Mouse (Mus musculus) liver, embryonic 15.5 days (tissue): Measurements from ENCODE around the gene Gabbr2. TPM values are rescaled to one million over a fixed set of nuclear protein-coding genes. Genes with fewer than 3 reads are reported as not detected.
"Not testable (repeated sequence)": the region's sequence is repeated elsewhere in the genome, so short reads cannot be mapped to it uniquely, and the experiment has no call there.

Experiments used
- ATAC-seq: fragments of 200-750 bp; cut with Nextera tagmentation; 2 replicates; pipeline ENCODE4 v1.8.0; 2017; ENCODE audit warnings: moderate number of reproducible peaks, mild to moderate bottlenecking, moderate library complexity; ENCODE audit not compliant: insufficient read depth
- H3K27ac ChIP-seq: fragments of 300-500 bp; sonication (generic); replicated peaks from 2 replicates; pipeline ENCODE4 v1.5.1; 2015; ENCODE audit warnings: mild to moderate bottlenecking, inconsistent platforms
- H3K27me3 ChIP-seq: fragments of 300-500 bp; sonication (generic); 2 replicates; pipeline ENCODE4 v1.6.1; 2015; ENCODE audit warnings: mild to moderate bottlenecking, inconsistent platforms
- H3K36me3 ChIP-seq: fragments of 300-500 bp; sonication (generic); replicated peaks from 2 replicates; pipeline ENCODE4 v1.6.1; 2015; ENCODE audit warnings: moderate library complexity, mild to moderate bottlenecking, inconsistent platforms
- H3K4me1 ChIP-seq: fragments of 300-500 bp; sonication (generic); replicated peaks from 2 replicates; pipeline ENCODE4 v1.6.1; 2015; ENCODE audit warnings: inconsistent platforms
- H3K4me2 ChIP-seq: fragments of 300-500 bp; sonication (generic); 2 replicates; pipeline ENCODE4 v1.6.1; 2015; ENCODE audit warnings: moderate library complexity, mild to moderate bottlenecking, inconsistent platforms
- H3K4me3 ChIP-seq: fragments of 300-500 bp; sonication (generic); replicated peaks from 2 replicates; pipeline ENCODE4 v1.5.1; 2015; ENCODE audit warnings: mild to moderate bottlenecking, inconsistent platforms
- H3K9ac ChIP-seq: fragments of 300-500 bp; sonication (generic); 2 replicates; pipeline ENCODE4 v1.6.1; 2015; ENCODE audit warnings: moderate library complexity, mild to moderate bottlenecking, inconsistent platforms
- H3K9me3 ChIP-seq: fragments of 300-500 bp; sonication (generic); replicated peaks from 2 replicates; pipeline ENCODE4 v1.6.1; 2016; ENCODE audit warnings: inconsistent platforms
- WGBS: fragments of 180-500 bp; shearing (Covaris S2); methylation state at CpG from one replicate; pipeline ENCODE4 v1.1.7; 2015; ENCODE audit warnings: mixed read lengths; ENCODE audit not compliant: insufficient replicate concordance; 5-methylcytosine and 5-hydroxymethylcytosine counted together
- polyA plus RNA-seq: library from polyadenylated mRNA; unstranded; fragments of >200 nt; fragmentation: Nextera tagmentation; extraction: Ambion mirVana; gene quantifications from 2 replicates; pipeline ENCODE4 v1.2.1, GENCODE M21; 2015

Gabbr2 gene
- polyA plus RNA-seq, 1 experiment from 2014 or later: 0.02 TPM

DNA sequence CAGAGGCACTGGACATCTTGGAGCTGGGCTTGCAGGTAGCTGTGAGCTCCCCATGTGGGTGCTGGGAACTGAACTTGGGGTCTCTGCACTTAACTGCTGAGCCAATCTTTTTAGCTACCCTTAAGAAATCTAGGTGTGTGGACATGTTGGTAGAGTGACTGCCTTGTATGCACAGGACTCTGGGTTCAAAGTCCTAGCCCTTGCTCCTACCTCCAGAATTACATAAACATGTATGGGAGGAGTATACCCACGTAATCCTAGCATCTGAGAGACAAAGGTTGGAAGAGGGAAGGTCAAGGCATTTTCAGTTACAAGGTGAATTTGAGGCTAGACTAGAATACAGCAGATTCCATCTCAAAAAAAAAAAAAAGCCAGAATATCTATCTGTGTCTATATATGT, 336.4 kb downstream of the Gabbr2 start:
- Histone ChIP-seq H3K36me3 (no peaks in the 10 kb centered on the region), H3K9ac (no peak overlapping the region), H3K4me3 (no peak overlapping the region), H3K4me2 (no peak overlapping the region), H3K27ac (no peak overlapping the region), H3K27me3 (peaks cover 33% of the 10 kb centered on the region), H3K9me3 (no peaks in the 10 kb centered on the region), H3K4me1 (peaks cover 9% of the 10 kb centered on the region)
- ATAC-seq: no peak
- 43% methylated on average over 1 of the region's 1 CpGs for WGBS

DNA sequence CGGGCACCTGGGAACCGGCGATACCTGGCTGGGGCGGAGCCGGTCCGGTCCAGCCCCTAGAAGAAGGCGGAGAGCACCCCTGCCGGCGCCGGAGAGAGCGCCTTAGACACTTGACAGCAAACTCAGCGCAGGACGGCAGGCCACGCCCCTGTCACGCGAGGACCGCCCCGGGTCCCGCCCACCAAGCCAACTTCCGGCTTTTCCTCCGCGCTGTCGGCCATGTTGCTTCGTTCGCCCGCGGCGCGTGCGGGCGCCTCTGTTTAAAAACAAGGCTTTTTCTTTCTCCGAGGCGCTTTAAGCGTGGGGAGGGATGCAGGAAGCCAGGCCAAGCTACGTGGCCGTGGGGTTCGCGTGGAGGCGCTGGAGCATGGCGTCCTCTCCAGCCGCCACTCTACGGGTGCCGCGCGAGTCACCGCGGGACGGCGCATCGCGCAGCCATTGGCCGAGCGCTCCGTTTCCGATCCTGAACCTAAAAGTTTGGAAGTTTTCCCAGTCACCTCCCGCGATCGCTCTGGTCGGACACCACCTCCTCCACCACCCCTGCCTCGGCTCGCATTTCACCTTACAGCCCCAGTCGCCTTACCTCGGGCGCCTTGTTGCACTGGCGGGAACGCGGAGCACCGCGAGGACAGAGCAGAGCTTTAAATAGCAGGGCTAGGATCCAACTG, 341.5 kb downstream of the Gabbr2 start, which contains the start of gene Tbc1d2:
Tbc1d2 (minus strand) TSS at position 124 of the 668 bp plus-strand sequence.
- ATAC-seq: peak; percentile 94
- Histone ChIP-seq H3K4me2 (peak within 1 kb of the TSS; percentile 96), H3K36me3 (no peaks in the 10 kb centered on the region), H3K27ac (peak within 1 kb of the TSS; percentile 72), H3K9ac (peak within 1 kb of the TSS; percentile 71), H3K4me1 (peaks cover 19% of the 10 kb centered on the region), H3K9me3 (no peaks in the 10 kb centered on the region), H3K27me3 (peaks cover 55% of the 10 kb centered on the region), H3K4me3 (peak within 1 kb of the TSS; percentile 78)
- WGBS: under 1% methylated on average over 69 of the region's 69 CpGs

DNA sequence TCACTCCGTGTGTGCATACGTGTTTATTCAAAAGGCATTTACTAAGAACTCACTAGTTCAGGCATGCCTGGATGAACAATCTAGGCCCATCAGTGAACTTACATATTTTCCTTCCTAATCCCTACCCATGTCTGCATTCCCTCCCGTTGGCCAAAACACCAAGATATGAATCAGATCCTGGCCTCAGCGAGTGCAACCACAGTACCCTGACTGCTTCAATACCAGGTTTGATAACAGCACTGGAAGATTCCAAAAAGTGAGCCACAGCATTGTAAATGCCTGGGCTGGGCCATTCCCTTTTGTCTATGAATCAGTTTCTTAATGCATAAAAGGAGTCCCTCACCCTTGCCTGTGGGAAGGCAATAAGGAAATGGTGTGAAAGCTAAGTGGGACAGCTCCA, 342.5 kb downstream of the Gabbr2 start:
- Histone ChIP-seq H3K9ac (no peak overlapping the region), H3K9me3 (no peaks in the 10 kb centered on the region)

DNA sequence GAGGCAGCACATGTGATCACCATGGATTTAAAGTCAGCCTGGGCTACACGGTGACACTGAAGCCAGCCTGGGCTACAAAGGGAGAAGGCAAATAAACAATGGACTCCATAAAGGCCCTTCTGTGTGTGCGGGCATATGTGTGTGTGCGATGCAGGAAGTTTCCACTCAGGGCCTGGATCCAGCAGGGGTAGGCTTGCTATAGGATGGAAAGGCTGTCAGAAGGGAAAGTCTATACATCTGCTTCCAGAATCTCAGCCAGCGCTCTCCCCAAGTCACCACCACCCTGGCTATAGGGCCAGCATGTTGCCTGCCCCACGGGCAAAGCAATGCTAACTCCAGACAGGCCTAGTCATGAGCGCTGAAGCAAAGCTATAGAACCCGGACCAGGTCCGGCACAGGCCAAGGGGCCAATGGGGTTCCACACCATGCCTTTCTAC, 348.0 kb downstream of the Gabbr2 start:
- H3K27ac ChIP-seq: no peak overlapping the region; the same call in 1 of the 2 replicates
- no peak overlapping the region for H3K4me3 ChIP-seq
- peaks cover 9% of the 10 kb centered on the region for H3K27me3 ChIP-seq
- H3K36me3 ChIP-seq: no peaks in the 10 kb centered on the region
- no peaks in the 10 kb centered on the region for H3K9me3 ChIP-seq
- H3K9ac ChIP-seq: no peak overlapping the region
- H3K4me1 ChIP-seq: peaks cover 9% of the 10 kb centered on the region; the same call in 1 of the 2 replicates
- H3K4me2 ChIP-seq: no peak overlapping the region
- WGBS: 57% methylated on average over 8 of the region's 8 CpGs
- ATAC-seq: no peak

More for the DNA sequence above, 342.5 kb downstream of the Gabbr2 start:
- H3K36me3 ChIP-seq: no peaks in the 10 kb centered on the region
- no peak overlapping the region for H3K27ac ChIP-seq
- peaks cover 55% of the 10 kb centered on the region for H3K27me3 ChIP-seq
- 41% methylated on average over 4 of the region's 4 CpGs for WGBS
- no peak for ATAC-seq
- H3K4me1 ChIP-seq: peaks cover 19% of the 10 kb centered on the region
- H3K4me2 ChIP-seq: peak overlapping the region; percentile 96
- peak overlapping the region; percentile 78 for H3K4me3 ChIP-seq

DNA sequence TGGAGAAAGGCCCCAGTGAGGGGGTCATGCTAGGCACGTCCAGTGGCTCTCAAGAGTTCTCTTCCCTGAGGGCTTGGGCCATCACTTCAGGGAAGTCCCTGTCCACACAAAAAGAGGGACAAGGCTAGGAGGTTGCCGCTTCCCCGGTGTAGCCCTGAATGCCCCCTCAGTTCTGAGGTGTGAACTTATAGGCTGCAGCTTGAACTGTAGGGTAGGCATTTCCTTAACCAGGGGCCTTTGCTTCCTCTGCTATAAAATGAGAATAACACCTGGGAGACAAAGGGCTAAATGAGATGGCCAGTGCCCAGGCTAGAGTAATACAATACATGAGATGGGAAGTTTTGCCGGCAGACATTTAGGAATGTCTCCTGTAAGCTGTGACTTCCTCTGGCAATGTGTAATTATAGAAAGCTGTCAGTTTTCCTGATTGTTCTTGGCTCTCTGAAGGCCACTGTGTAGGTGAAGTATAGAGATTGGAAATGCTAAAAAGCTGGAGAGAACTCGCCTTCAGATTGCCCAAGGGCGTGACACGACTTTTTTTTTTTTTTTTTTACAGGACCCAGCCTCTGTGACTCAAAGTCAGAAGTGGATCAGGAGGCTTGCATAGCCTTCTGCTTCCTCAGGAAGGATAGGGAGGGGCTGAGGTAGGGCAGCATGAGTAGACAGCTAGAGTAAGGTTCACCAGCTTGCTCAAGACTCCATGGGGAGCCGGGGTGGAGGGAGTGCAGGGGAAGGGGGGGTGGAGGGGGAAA, 348.6 kb downstream of the Gabbr2 start:
- Histone ChIP-seq H3K4me2 (no peak overlapping the region), H3K36me3 (no peaks in the 10 kb centered on the region), H3K9ac (no peak overlapping the region), H3K4me1 (peaks cover 9% of the 10 kb centered on the region; the same call in 1 of the 2 replicates), H3K27ac (peak overlapping the region; percentile 41; the same call in 1 of the 2 replicates), H3K9me3 (no peaks in the 10 kb centered on the region), H3K27me3 (peaks cover 3% of the 10 kb centered on the region; the same call in 1 of the 2 replicates), H3K4me3 (no peak overlapping the region)
- peak; percentile 63 for ATAC-seq
- WGBS: 35% methylated on average over 8 of the region's 8 CpGs

DNA sequence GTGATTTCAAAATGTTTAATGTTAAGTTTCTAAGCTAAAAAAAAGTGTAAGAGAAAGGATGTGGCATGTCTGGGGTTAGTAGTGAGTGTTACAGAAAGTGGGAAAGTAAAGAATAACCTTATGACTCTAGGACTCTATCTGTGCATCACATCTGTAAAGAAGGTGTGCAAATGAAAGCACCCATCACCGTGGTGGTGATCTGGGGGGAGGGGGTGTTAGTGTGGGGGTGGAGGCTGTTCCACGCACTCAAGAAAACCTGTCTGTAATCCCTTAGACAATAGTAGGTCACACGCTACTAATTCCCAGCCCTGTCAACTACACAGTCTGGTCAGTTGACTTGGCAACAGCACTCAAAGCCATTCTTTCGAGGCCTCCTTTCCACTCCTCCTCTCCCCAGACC, 350.4 kb downstream of the Gabbr2 start:
- WGBS: 62% methylated on average over 4 of the region's 4 CpGs
- ATAC-seq: no peak
- H3K4me1 ChIP-seq: peaks cover 14% of the 10 kb centered on the region
- H3K27me3 ChIP-seq: no peaks in the 10 kb centered on the region
- H3K9me3 ChIP-seq: no peaks in the 10 kb centered on the region
- H3K27ac ChIP-seq: no peak overlapping the region
- H3K36me3 ChIP-seq: no peaks in the 10 kb centered on the region
- H3K4me3 ChIP-seq: no peak overlapping the region
- no peak overlapping the region for H3K9ac ChIP-seq
- no peak overlapping the region for H3K4me2 ChIP-seq

DNA sequence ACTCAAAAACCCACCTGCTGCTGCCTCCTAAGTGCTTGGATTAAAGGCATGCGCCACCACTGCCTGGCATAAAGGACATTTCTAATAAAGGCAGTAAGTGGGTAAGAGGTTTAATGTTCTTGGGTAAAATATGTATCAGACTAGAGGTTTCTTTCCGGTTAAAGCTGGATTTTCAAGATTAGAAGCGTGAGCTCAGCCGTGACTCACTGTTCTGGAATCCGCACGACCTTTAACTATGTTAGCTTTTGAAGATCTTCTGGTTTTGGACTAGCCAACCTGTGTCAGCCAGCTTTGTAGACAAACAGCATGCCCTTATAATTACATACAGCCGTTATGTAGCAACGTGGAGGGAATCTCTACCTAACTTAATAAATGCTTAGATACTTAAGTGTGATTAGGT, 351.8 kb downstream of the Gabbr2 start:
- H3K9ac ChIP-seq: no peak overlapping the region
- no peaks in the 10 kb centered on the region for H3K27me3 ChIP-seq
- no peak overlapping the region for H3K27ac ChIP-seq
- WGBS: 71% methylated on average over 8 of the region's 8 CpGs
- no peak overlapping the region for H3K4me3 ChIP-seq
- no peak for ATAC-seq
- H3K4me1 ChIP-seq: peaks cover 25% of the 10 kb centered on the region
- no peaks in the 10 kb centered on the region for H3K36me3 ChIP-seq
- no peaks in the 10 kb centered on the region for H3K9me3 ChIP-seq
- H3K4me2 ChIP-seq: no peak overlapping the region

DNA sequence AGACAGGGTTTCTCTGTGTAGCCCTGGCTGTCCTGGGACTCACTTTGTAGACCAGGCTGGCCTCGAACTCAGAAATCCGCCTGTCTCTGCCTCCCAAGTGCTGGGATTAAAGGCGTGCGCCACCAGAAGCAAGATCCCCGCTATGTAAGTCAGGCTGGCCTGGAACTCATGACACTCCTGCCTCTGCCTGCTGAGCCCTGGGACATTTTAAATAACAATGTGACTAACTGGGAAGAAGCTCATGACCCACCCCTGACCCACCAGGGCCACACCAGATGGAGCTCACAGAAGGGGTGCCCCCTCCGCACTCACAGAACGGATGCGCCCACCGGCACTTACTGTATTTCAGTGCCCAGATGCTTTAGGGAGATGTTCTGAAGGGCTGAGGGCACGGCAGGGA, 354.4 kb downstream of the Gabbr2 start:
- ATAC-seq, H3K9me3 ChIP-seq, H3K4me3 ChIP-seq, H3K27ac ChIP-seq, H3K27me3 ChIP-seq, H3K9ac ChIP-seq, H3K36me3 ChIP-seq, H3K4me2 ChIP-seq: not testable (repeated sequence)
- 79% methylated on average over 10 of the region's 10 CpGs for WGBS
- peaks cover 20% of the 10 kb centered on the region for H3K4me1 ChIP-seq

DNA sequence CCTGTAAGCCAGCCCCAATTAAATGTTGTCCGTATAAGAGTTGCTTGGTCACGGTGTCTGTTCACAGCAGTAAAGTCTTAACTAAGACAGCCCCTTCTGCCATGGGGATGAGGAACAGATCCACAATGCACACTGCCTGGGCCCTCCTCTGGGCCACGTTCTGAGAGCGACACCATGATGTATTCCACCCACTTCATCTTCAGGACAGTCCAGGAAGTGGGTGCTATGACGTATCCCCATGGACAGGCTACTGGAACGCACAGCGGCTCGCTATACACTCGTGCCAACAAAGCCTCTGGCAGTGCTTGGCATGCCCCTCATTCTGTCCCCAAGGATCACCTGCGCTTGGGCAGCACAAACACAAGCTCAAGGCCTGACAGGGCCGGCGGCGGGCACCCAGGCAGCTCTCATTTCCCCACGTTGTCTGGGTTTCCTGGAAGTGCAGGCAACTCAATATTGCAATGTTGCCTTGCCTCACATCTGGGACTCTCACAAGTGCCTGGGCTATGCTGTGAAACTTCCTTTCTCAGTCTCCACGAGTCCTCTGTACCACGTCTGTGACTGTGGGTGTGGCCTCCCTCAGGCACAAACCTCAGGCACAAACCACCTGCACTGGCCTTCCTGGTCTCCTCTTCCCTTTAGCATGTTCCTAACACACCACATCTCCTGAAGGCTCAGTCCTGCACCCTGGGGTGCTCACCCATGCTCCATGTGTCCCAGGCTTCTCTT, 355.8 kb downstream of the Gabbr2 start:
- 65% methylated on average over 16 of the region's 16 CpGs for WGBS
- H3K36me3 ChIP-seq: no peaks in the 10 kb centered on the region

DNA sequence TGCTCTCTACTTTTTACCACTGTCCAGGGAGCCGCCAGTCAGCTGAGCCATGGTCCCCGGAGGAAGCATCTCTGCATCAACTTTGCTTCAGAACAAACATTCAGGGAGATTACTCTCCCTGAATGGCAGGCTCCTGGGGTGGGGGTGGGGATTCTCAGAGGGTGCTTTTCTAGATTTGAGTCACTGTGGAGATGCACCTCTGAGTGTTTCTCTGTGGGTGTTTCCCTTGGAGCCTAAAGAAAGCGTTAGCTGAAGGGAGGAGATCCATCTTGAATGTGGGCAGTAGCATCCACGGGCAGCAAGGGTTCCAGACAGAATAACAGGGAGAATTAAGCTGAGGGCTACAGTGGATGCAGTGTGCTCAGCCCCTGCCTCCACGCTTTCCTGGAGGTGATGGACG, 356.8 kb downstream of the Gabbr2 start:
- Histone ChIP-seq H3K9me3 (no peaks in the 10 kb centered on the region), H3K4me1 (peaks cover 43% of the 10 kb centered on the region), H3K27me3 (no peaks in the 10 kb centered on the region), H3K4me3 (no peak overlapping the region), H3K27ac (no peak overlapping the region), H3K4me2 (no peak overlapping the region), H3K9ac (no peak overlapping the region), H3K36me3 (no peaks in the 10 kb centered on the region)
- no peak for ATAC-seq
- WGBS: 60% methylated on average over 6 of the region's 6 CpGs

More for the DNA sequence above, 355.8 kb downstream of the Gabbr2 start:
- no peak for ATAC-seq
- H3K27me3 ChIP-seq: no peaks in the 10 kb centered on the region
- H3K4me2 ChIP-seq: no peak overlapping the region
- no peak overlapping the region for H3K4me3 ChIP-seq
- H3K9me3 ChIP-seq: no peaks in the 10 kb centered on the region
- H3K9ac ChIP-seq: no peak overlapping the region
- H3K27ac ChIP-seq: no peak overlapping the region
- H3K4me1 ChIP-seq: peaks cover 33% of the 10 kb centered on the region

DNA sequence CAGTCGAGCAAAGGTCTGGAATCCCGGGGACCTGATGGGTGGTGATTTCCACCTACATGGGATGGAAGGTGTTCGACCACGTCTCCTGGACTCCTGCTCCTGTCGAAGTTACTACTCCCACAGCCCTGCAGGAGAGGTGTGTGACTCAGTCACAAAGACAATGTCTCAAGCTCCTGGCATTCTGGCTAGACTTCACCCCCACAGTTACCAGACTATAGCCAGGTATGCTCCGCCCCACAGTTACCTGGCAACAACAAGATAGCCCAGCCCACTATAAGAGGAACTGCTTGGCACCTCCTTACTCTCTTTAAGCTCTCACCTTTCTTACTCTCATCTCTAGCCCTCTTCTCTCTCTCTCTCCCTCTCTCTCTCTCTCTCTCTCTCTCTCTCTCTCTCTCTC, 358.1 kb downstream of the Gabbr2 start:
- H3K27me3 ChIP-seq, H3K36me3 ChIP-seq, H3K4me2 ChIP-seq, ATAC-seq, H3K27ac ChIP-seq, H3K9me3 ChIP-seq, H3K4me3 ChIP-seq, H3K9ac ChIP-seq: not testable (repeated sequence)
- 68% methylated on average over 6 of the region's 6 CpGs for WGBS
- peaks cover 50% of the 10 kb centered on the region for H3K4me1 ChIP-seq
